Mouse (Mus musculus) thymus, adult 2 months (tissue): ENCODE data around the gene Fam208b.

Experiments
- CTCF ChIP-seq: fragments of 200-500 bp; IDR thresholded peaks from 2 replicates; pipeline ENCODE4 v1.5.1; 2012; ENCODE audit warnings: mild to moderate bottlenecking, control low read depth, low read length, moderate library complexity, borderline replicate concordance; ENCODE audit not compliant: control insufficient read depth, poor library complexity, insufficient read depth; ENCODE audit errors: extremely low read depth
- POLR2A ChIP-seq: fragments of 200-500 bp; IDR thresholded peaks from 2 replicates; pipeline ENCODE4 v1.6.1; 2012; ENCODE audit warnings: mild to moderate bottlenecking, low read length, control low read depth, moderate library complexity; ENCODE audit not compliant: control insufficient read depth, poor library complexity, insufficient read depth; ENCODE audit errors: extremely low read depth

DNA sequence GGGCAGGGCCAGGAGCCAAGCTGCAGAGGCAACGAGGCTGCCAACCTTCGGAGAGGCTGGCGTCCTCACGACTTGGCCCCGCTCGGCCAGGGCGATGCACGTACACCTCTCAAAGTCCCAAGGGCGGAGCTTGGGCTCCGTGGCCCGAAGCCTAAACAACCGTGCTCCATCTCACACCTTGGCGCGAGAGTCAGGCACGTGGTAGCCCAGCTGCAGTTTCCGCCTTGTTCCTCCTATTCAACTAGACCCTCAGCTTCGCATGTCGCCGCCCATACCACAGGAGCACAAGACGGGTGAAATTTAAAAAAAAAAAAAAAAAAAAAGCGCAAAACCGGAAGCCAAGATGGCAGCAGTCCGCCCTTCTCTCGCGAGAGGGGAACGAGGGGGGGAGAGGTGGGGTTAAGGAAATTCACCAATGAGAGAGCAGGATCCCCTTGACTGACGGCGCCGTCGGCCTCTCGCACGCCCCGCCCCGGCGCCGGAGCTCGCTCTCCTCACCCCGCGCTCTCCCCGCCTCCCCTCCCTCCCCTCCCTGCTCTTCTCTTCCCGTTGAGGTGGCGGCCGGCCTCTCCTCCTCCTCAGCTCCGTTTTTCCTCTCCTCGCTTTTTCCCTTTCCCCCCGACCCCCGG, 73.2 kb downstream of the Fam208b start, which contains the start of gene Gdi2:
- no peak for TF ChIP-seq CTCF
- peak; percentile 47; the same call in 1 of the 2 replicates for TF ChIP-seq POLR2A
